Mouse (Mus musculus) E14TG2a.4 (cell line): Measurements from ENCODE around the gene Tnfsf4.
A peak's percentile ranks its signal among the peaks of the same experiment; 100 is the strongest.

Experiments used
- H3K27me3 ChIP-seq: 2 replicates; pipeline ENCODE4 v1.6.1; 2014; ENCODE audit warnings: low read length, control low read depth; ENCODE audit not compliant: insufficient read depth
- H3K36me3 ChIP-seq: 2 replicates; pipeline ENCODE4 v1.6.1; 2014; ENCODE audit warnings: low read length, control low read depth; ENCODE audit not compliant: insufficient read depth
- H3K4me1 ChIP-seq: replicated peaks from 2 replicates; pipeline ENCODE4 v1.6.1; 2014; ENCODE audit warnings: low read depth, low read length, control low read depth
- H3K4me3 ChIP-seq: replicated peaks from 2 replicates; pipeline ENCODE4 v1.5.1; 2014; ENCODE audit warnings: mild to moderate bottlenecking, low read length
- H3K9me3 ChIP-seq: 2 replicates; pipeline ENCODE4 v1.6.1; 2014; ENCODE audit warnings: low read length, control low read depth
- CTCF ChIP-seq: conservative IDR thresholded peaks from 2 replicates; pipeline ENCODE4 v1.5.1; 2014; ENCODE audit warnings: low read length
- NANOG ChIP-seq: IDR thresholded peaks from 2 replicates; pipeline ENCODE4 v1.6.1; 2014; ENCODE audit warnings: borderline replicate concordance, low read length, mixed read lengths
- POU5F1 ChIP-seq: IDR thresholded peaks from 2 replicates; pipeline ENCODE4 v1.6.1; 2014; ENCODE audit warnings: low read length, borderline replicate concordance

Tnfsf4 gene

GRCm38 (mm10) chr1:161392906-161393305, 2.3 kb upstream of the Tnfsf4 start:
- Histone ChIP-seq H3K4me3 (no peak overlapping the region), H3K4me1 (0 out of 2 replicates have a peak, but pooled peaks cover 5% of the 10 kb centered on the region)

GRCm38 (mm10) chr1:161395610-161396009, 401 bp downstream of the Tnfsf4 start:
- TF ChIP-seq POU5F1 = no peak
- TF ChIP-seq NANOG = no peak
- no peak for TF ChIP-seq CTCF
- Histone ChIP-seq H3K9me3 (no peaks in the 10 kb centered on the region), H3K27me3 (peaks cover 8% of the 10 kb centered on the region; the same call in 1 of the 2 replicates), H3K4me3 (no peak overlapping the region), H3K4me1 (0 out of 2 replicates have a peak, but pooled peaks cover 5% of the 10 kb centered on the region), H3K36me3 (no peaks in the 10 kb centered on the region)

More at GRCm38 (mm10) chr1:161392906-161393305, 2.3 kb upstream of the Tnfsf4 start:
- Histone ChIP-seq H3K36me3 (no peaks in the 10 kb centered on the region), H3K27me3 (peaks cover 8% of the 10 kb centered on the region; the same call in 1 of the 2 replicates), H3K9me3 (no peaks in the 10 kb centered on the region)
- TF ChIP-seq NANOG = no peak
- no peak for TF ChIP-seq POU5F1
- no peak for TF ChIP-seq CTCF

GRCm38 (mm10) chr1:161396351-161396750, 1.1 kb downstream of the Tnfsf4 start:
- no peak for TF ChIP-seq POU5F1
- no peak for TF ChIP-seq CTCF
- no peak for TF ChIP-seq NANOG
- peaks cover 8% of the 10 kb centered on the region; the same call in 1 of the 2 replicates for H3K27me3 ChIP-seq
- no peaks in the 10 kb centered on the region for H3K36me3 ChIP-seq
- H3K4me3 ChIP-seq = no peak overlapping the region
- H3K4me1 ChIP-seq = 0 out of 2 replicates have a peak, but pooled peaks cover 5% of the 10 kb centered on the region
- H3K9me3 ChIP-seq = no peaks in the 10 kb centered on the region

- Histone ChIP-seq H3K4me3 (no peak overlapping the region), H3K27me3 (peaks cover 8% of the 10 kb centered on the region; the same call in 1 of the 2 replicates), H3K36me3 (no peaks in the 10 kb centered on the region), H3K9me3 (peaks cover 12% of the 10 kb centered on the region), H3K4me1 (0 out of 2 replicates have a peak, but pooled peaks cover 5% of the 10 kb centered on the region)
- TF ChIP-seq CTCF (peak; percentile 45), NANOG (no peak), POU5F1 (no peak)
Measured at GRCm38 (mm10) chr1:161400126-161400525, 4.9 kb downstream of the Tnfsf4 start.

- Histone ChIP-seq H3K36me3 (no peaks in the 10 kb centered on the region), H3K27me3 (no peaks in the 10 kb centered on the region), H3K4me1 (no peaks in the 10 kb centered on the region), H3K9me3 (peaks cover 15% of the 10 kb centered on the region), H3K4me3 (no peak overlapping the region)
- TF ChIP-seq POU5F1 = no peak
- TF ChIP-seq NANOG = no peak
- no peak for TF ChIP-seq CTCF
Measured at GRCm38 (mm10) chr1:161403061-161403460, 7.9 kb downstream of the Tnfsf4 start.

GRCm38 (mm10) chr1:161406480-161406879, 11.3 kb downstream of the Tnfsf4 start:
- Histone ChIP-seq H3K9me3 (peaks cover 15% of the 10 kb centered on the region), H3K27me3 (no peaks in the 10 kb centered on the region), H3K36me3 (no peaks in the 10 kb centered on the region), H3K4me3 (no peak overlapping the region), H3K4me1 (no peaks in the 10 kb centered on the region)
- TF ChIP-seq CTCF = no peak
- no peak for TF ChIP-seq NANOG
- no peak for TF ChIP-seq POU5F1

- Histone ChIP-seq H3K27me3 (no peaks in the 10 kb centered on the region), H3K9me3 (peaks cover 15% of the 10 kb centered on the region; the same call in 1 of the 2 replicates), H3K36me3 (no peaks in the 10 kb centered on the region), H3K4me3 (no peak overlapping the region), H3K4me1 (no peaks in the 10 kb centered on the region)
- TF ChIP-seq CTCF = no peak
Measured at GRCm38 (mm10) chr1:161419926-161420325, 24.7 kb downstream of the Tnfsf4 start.

- TF ChIP-seq CTCF = no peak
- no peak for TF ChIP-seq POU5F1
- no peak for TF ChIP-seq NANOG
- Histone ChIP-seq H3K4me3 (no peak overlapping the region), H3K4me1 (no peaks in the 10 kb centered on the region)
Measured at GRCm38 (mm10) chr1:161420646-161421045, 25.4 kb downstream of the Tnfsf4 start.

GRCm38 (mm10) chr1:161426277-161427056, 31.3 kb downstream of the Tnfsf4 start:
- H3K9me3 ChIP-seq = peaks cover 15% of the 10 kb centered on the region; the same call in 1 of the 2 replicates
- H3K36me3 ChIP-seq = no peaks in the 10 kb centered on the region
- no peak for TF ChIP-seq CTCF
- no peak for TF ChIP-seq POU5F1
- TF ChIP-seq NANOG = no peak
- no peaks in the 10 kb centered on the region for H3K4me1 ChIP-seq
- H3K4me3 ChIP-seq = no peak overlapping the region
- H3K27me3 ChIP-seq = no peaks in the 10 kb centered on the region

More at GRCm38 (mm10) chr1:161420646-161421045, 25.4 kb downstream of the Tnfsf4 start:
- H3K9me3 ChIP-seq = peaks cover 15% of the 10 kb centered on the region; the same call in 1 of the 2 replicates
- no peaks in the 10 kb centered on the region for H3K27me3 ChIP-seq
- no peaks in the 10 kb centered on the region for H3K36me3 ChIP-seq
